Mouse (Mus musculus) retina, postnatal 7 days (tissue): Measurements from ENCODE around the gene Ubxn11.

Experiments used
- DNase-seq: peaks from one replicate; pipeline ENCODE4 v3.0.0-alpha.2; 2012; ENCODE audit warnings: low read depth, low spot score

Ubxn11 gene

DNA sequence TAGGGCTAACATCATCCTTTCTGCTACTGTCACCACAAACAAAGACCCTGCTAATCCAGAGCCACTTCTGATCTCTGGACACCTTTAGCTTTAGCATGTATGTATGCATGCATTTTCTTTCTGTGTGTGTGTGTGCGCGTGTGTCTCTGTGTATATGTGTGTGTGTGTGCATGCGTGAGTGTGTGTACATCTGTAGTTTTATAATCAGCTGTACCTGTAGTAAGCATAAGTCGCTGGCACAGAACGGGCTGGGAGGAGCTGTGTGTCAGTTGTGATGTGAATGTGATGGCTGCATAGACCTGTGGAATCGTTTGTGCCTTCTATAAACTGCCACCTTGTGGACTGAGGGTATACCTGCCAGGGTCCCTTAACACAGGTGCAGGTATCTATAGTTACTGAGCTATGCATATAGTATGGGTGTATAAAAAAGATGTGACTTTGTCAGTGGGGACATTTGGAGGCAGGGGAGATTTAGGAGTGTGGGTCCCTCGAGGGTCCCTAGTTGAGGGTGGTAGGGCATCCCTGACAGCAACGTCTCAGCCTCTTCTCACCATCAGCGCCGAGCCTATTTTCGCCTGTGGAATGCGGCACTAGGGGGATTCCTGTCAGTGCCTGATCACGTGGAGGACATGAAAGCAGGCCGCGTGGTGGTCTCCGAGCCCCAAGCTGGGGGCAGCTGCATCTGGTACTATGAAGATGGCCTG lies 11.7 kb upstream of the Ubxn11 start:
- DNase-seq, result no peak

DNA sequence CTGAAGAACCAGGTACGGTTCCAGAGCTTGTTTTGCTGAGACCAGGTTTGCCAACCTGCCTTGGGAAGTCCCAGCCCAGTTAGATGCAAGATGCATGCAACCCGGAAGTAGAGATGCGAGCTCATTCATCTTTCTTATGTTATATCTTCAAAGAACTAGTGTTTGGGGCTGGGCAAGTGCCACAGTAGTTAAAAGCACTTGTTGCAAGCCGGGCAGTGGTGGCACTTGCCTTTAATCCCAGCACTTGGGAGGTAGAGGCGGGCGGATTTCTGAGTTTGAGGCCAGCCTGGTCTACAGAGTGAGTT lies 11.2 kb upstream of the Ubxn11 start:
- DNase-seq, result no peak

DNA sequence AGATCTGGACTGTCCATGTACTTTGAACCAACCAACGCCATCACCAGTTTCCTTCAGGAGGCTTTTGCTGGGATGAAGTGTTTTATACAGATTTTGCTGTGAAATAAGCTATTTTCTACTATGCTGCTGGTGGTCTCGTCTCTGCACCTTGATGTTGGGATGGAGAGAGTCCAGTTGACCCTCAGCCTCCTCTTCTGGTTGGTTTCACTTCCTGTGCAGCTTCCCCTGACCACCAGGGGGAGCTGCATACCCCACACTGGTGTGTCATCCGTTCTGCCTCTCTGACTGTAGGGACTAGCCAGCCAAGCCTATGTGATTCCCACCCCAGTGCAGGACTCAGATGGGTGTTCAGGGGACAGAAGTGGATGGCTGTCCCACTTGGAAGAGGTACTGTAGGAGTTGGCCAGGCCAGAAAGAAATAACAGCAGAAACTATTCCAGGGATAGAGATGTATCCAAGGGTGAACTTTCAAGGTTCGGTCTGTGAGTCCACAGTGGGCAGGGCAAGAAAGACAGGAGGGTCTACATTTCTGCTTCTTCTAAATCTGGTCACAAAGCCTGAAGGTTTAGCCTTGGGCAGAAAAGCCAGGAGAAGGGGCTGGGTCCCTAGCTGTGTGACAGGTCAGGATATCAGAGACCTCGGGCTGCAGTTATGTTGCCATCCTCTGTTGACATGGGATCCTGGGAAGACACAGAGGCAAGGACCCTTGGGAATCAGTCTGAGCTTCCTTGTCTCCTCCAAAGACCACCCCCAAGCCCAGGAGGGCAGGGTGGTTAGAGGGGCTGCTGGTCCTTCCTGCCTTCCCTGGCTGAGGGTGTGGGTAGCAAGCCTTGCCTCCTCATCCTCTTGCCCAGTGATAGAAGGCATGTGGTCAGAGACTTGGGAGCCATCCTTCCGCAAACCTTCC lies 9.7 kb upstream of the Ubxn11 start:
- DNase-seq, result peak; percentile 54

DNA sequence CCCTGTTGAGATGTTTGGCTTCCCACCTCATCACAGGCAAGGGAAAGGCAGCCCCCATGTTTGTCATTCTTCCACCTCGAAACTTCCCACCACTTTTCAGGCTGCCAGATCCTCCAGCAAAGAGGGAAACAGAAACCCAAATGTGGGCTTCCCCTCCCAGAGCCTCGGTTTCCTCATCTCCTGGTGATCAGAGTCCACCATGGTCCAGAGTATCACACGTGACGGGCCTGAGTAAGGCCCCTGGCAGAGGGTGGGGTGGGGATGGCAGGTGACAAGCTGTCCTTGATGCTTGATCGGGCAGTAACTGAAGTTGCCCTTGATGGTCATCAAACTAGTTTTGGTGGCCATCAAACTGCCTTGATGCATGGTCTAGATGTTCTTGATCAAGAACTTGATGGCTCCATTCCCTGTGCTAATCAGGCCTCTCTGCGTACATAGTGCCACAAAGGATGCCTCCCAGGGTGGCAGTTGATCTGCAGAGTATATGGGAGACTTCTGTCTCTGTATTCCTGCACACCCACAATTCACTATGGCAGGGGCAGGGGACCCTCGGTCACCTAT lies 8.3 kb upstream of the Ubxn11 start:
- no peak for DNase-seq

DNA sequence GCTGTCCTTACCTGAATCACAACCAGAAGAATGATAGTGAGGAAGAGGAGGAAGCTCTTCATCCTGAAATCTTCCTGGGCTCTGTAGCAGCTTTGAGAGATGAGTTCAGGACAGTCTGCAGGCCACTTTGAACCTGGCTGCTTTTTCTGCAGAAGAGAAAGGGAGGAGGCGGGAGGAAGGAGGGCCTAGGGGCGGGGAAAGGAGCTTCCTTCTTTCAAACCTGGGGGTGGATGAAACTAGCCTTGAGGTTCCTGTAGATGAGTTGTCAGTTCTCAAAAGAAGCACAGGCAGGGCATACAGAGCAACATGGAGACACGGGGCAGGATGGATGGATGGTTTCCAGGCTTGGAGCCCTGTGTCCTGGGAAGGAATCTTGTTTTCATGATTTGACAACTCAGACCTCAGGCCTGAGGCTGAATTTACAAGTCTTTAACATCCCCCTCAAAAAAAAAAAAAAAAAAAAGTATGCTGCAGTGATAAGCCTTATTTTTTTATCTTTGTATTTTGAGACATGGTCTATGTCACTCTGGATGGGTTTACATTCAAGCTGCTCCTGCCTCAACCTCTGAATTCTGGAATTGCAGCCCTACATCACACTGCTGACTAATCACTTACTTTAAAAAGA lies 7.3 kb upstream of the Ubxn11 start, which contains the start of gene Cd52:
TSS of gene Cd52 (minus strand) at position 160 of the 625 bp plus-strand sequence.
- no peak for DNase-seq

DNA sequence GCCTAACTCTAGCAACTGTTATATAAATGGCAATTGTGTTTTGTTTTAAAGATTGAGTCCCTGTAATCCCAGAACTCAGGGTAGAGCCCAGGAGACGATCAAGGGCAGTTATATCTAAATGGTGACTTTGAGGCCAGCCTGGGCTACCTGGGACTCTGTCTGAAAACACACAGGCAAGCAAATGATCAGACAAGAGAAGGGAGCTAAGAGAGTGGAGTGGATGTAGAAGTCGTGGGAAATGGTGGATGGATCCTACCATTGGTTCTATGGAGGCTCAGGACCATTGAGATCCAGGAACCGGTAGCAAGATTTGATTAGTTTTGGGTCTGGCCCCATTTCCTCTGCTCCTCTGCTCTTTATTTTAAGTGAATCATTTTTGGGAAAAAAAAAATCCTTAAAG lies 6.2 kb upstream of the Ubxn11 start:
- DNase-seq, result no peak

DNA sequence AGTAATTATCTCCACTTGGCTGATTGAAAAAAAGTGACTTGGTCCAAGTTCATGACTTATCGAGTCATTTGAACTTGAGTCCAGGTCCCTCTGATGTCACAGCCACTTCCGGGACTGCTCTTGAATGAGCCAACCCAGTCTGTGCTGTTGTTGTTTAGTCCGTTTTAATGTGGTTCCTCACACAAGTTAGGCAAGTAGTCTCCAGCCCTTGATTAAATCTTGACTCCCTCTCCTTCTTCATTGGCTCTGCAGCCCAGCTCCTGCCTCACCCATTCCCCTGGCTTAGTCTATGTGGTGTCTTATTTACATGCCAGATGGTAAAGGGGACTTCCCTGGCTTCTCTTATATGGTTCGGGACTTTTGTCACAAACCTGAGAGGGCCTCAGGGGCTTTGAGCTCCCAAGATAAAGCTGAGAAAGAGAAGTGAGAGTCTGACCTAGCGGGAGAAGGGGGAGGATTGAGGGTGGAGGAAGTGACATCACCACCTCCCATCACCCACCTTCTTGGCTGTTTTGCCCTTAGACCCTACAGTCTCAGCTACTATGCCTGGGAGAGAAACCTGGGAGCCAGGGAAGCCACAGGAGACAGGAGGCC lies 5.3 kb upstream of the Ubxn11 start:
- no peak for DNase-seq

DNA sequence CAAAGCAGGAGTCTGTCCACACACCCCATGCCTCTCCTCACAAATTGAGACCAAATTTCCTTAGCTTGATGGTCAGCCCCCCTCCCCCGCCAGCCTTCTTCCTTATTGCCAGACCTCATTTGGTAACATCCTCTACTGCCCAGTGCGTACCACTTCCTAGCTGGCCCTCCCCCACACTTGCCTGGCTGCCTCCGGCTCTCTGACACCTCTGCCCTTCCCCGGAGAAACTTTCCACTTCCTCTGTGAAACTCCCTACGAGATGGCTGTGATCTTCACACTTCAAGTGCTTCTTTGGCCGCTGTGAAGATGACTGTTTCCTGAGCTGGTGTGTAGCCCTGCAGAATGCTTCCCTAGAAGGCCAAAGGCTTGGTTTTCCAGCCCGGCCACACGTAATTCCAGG lies 3.7 kb upstream of the Ubxn11 start:
- DNase-seq, result no peak

DNA sequence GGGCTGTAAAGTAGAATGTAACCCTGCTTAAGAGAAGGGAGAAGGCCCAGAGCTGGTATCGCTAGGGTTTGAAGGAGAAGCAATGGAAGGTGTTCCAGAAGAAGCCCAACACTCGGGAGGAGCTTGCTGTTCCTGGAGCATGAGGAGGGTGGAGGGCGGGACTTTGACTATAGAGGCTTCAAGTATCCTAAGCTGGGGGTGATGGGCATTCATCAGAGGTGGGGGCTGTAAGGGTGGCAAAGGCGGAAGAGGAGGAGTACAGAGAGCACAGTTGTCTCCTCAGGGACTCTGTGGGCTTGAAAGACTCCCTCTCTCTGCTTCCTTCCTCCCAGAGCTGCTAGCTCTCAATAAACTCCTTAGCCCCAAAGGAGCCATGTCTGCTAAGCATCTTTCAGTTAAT lies 2.1 kb upstream of the Ubxn11 start:
- no peak for DNase-seq

DNA sequence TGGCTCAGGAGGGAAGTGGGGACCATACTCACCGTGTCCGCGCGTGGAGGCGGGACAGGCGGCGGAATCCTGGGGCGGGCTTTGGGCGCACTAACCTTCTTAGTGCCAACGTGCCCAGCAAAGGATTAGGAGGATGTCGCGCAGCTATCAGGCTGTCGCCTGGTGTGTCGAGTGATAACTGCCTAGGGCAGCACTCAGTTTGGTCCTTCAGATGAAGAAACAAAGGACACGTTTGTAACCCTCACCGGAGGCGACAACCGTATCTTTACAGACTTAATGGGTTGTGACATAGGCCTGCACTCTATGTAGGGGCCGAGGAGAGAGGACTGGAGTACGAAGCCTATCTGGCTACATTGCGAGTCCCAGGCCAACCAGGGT lies 361 bp downstream of the Ubxn11 start:
- DNase-seq, result no peak

DNA sequence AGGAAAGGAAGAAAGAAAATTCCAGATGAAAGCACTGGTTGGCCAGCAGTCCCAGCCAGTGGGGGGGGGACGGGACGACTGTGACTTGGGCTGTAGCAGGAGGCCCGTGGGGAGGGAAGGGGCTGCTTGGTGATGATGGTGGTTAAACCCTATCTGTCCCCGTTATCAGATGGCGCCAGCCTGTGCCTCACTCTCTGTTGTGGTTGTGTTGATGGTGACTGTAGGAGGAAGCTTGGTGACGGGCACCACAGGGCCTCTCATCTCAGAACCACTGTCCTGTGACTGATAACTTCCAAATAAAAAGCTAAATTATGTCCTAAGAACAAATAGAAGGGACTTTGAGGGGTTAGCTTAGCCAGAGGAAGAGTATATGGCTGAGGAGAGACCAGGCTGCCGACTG lies 3.7 kb downstream of the Ubxn11 start:
- no peak for DNase-seq

DNA sequence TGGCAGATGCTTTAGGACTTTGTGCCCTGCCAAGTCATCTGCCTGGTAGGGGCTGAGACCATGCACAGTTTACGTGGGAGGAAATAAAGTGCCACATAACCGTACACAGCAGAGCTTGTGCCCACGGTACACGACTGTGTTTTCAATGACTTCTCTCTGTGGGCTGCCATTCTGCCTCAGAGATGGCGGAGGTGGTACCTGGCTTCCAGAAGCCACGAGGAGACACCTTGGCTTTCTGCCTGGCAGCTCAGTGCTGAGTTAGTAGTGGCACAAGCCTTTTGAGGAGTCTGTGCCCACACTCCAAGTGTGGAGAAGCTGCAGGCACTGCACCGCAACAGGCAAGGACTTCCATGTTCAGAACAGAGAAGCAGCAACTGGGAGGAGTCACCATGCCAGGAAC lies 5.4 kb downstream of the Ubxn11 start:
- DNase-seq, result no peak

DNA sequence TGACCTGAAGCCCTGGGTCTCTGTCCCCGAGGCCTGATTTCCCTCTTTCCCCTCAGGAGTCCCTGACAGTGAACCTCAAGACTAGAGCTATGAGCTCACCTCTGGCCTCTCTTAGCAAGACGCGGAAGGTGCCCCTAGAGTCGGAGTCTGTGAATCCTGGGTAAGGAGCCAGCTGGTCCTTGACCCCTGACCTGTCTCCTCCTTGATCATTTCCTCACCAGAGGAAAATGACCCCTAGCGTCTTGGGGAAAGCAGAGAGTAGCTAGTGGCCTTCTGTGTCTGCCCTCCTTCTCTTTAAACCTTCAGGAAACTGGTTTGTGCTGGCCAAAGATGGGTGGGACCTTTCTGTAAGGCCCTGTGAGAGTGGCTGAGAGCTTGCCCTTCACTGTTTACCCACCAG lies 5.8 kb downstream of the Ubxn11 start:
- DNase-seq, result no peak

DNA sequence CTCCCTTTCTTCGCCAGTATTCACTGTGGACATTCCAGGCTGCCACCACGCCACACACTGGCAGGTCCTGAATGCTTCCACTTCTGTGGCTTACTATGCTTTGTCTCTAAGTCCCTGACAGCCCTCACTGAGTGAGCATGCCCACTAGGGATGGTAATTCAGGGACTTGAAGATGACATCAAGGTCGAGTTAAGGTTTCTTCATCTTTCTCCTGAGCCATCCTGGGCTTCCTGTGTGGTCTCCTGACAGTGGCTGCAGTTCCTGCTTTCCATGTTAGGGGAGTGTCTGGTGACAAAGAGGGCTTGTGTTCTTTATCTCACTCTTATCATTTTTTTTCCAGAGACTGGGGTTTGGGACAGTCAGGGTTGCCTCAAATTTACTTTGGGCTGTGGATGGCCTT lies 8.3 kb downstream of the Ubxn11 start:
- DNase-seq, result no peak

DNA sequence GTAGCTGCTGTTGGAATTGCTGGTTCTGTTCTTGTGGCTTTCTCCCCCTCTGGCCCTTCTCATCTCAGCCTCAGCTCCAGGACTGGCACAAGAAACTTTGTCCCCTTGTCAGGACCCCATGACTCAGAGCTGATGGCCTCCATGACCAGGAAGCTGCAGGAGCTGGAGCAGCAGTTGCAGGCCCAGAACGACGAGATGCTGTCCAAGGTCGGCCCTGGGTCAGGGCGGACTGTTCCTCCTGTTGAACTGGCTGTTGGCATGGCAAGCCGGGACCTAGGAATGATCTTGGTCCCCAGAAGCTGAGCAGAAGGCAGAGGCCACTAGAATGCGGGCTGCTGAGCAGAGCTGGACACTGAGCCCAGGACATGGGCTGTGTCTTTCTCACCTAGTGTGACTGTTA lies 10.0 kb downstream of the Ubxn11 start:
- DNase-seq, result no peak

DNA sequence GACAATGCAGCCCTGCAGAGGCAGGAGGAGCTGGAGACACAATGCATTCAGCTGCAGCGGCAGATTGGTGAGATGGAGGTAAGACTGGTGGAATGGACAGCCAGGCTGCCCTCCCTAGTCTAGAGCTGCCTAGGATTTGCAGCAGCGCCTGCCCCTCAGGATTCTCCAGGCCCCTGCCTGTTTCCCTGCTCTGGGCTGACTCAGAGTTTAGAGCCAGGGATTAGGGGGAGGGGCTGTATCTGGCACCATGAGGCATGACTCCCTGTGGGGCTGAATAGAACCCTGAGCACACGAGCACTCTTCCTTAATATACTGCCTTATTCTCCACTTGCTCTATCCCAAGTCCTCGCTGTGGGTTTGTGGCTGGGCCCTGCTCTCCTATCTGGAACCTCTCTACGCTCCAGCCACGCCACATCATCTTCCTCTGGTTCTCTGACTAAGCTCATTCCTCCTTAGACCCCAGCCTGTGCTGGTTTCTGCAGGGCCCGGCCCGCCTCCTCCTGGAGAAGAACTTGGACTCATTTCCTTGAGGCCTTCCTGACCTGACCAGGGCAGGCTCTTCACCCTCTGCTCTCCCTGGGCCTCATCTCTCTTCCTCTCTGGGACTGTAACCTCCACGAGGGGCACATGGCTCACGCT lies 11.1 kb downstream of the Ubxn11 start:
- peak; percentile 61 for DNase-seq

DNA sequence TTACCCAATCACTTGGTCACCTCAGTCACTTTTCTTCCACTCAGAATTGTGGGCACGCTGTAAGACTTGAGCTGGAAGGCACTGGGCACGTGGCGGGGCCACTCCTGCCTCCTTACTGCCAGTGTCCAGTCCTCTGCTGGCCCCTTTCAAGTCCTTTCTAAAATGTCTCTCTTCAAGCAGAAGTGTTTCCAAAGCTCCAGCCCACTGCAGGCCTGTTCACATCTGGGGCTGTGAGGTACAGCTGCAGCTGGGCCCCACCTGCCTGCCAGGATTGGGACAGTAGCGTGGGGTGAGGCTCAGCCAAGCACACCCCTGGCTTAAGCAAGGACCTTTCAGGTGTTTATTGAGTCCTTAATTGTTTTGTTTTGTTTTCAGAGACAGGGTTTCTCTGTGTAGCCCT lies 11.7 kb downstream of the Ubxn11 start:
- no peak for DNase-seq

DNA sequence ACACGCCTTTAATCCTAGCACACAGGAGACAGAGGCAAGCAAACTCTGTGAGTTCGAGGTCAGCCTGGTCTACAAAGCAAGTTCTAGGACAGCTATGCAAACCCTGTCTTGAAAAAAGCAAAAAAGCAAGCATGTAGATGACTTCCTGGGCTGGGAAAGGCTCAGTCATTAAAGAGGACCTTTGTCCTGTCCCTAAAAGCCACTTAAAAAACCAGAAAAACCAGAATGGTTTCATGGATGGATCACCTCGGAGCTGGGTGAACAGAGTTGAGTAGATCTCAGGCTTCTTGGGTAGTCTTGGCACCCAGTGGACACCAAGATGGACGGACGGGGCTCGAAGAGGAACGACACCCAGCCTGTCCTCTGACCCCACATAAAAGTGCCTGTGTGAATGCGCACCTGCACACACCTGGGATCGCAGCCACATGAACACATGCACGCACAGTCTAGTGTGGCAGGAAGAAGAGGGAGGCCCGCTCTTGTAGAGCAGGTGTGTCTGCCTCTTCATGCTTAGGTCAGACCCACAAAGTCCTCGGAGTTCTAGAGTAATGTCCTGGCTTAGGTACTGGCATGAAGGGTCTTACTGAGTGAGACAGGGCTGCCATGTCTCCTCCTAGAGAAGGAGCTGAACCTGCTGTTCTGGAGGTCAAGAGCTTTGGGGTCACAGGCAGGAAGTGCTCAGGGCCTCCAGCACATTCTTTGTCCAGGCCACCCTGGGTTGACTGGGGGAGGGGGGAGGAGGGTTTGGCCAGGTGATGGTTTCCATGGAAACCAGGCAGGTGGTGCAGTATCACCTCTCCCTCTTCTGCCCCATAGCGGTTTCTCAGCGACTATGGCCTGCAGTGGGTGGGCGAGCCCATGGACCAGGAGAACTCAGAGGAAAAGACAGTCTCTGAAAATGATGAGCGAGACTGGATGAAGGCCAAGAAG lies 13.1 kb downstream of the Ubxn11 start:
- no peak for DNase-seq

DNA sequence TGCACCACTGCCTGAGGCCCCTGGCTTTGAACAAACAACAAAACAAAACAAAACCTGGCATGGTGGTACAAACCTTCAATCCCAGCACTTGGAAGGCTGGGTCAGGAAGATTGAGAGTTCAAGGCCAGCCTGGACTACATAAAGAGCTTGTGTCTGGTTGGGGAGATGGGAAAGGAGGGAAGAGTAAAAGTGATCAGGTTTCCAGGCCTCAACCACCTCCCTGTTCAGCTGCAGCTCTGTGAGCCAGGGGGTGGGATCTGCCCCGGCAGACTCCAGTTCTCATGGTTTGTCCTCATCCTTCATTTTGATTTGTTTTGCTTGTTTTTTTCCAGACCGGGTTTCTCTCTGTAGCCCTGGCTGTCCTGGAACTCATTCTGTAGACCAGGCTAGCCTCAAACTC lies 14.1 kb downstream of the Ubxn11 start:
- DNase-seq, result no peak

DNA sequence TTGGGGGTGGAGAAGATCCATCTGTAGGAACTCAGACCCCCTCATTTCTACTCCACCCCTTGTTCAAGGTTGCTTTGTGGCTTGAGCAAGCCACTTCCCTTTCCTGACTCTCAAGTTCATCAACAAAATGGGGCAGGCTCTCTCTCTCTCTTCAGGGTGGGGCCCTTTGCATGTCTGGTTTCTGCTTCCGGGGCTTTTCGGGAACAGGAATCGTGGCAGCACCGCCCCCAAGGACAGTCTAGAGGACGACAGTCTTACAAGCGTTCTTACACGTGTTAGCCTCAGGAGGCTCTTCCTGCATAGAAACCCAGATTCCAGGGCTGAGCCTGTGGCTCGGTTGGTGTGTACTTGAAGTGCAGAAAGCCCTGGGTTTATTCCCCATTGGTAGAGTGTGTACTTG lies 14.6 kb downstream of the Ubxn11 start:
- DNase-seq, result no peak
